Mouse (Mus musculus) stomach, embryonic 15.5 days (tissue): ENCODE measurements around the gene Pcsk2. TPM values are rescaled to one million over a fixed set of nuclear protein-coding genes. Genes with fewer than 3 reads are reported as not detected.

Experiments
- ATAC-seq: fragments of 200-750 bp; cut with Nextera tagmentation; 2 replicates; pipeline ENCODE4 v1.8.0; 2017; ENCODE audit warnings: low read depth, moderate number of reproducible peaks, moderate TSS enrichment; ENCODE audit not compliant: insufficient read depth, low FRiP score
- H3K27ac ChIP-seq: fragments of 300-500 bp; sonication (generic); 2 replicates; pipeline ENCODE4 v1.5.1; 2015; ENCODE audit warnings: mild to moderate bottlenecking, inconsistent platforms
- H3K27me3 ChIP-seq: fragments of 300-500 bp; sonication (generic); replicated peaks from 2 replicates; pipeline ENCODE4 v1.6.1; 2015; ENCODE audit warnings: inconsistent platforms
- H3K36me3 ChIP-seq: fragments of 300-500 bp; sonication (generic); 2 replicates; pipeline ENCODE4 v1.6.1; 2015; ENCODE audit warnings: inconsistent platforms
- H3K4me1 ChIP-seq: fragments of 300-500 bp; sonication (generic); 2 replicates; pipeline ENCODE4 v1.6.1; 2015; ENCODE audit warnings: inconsistent platforms
- H3K4me2 ChIP-seq: fragments of 300-500 bp; sonication (generic); 2 replicates; pipeline ENCODE4 v1.6.1; 2015; ENCODE audit warnings: mild to moderate bottlenecking, inconsistent platforms
- H3K4me3 ChIP-seq: fragments of 300-500 bp; sonication (generic); replicated peaks from 2 replicates; pipeline ENCODE4 v1.5.1; 2015; ENCODE audit warnings: inconsistent platforms
- H3K9ac ChIP-seq: fragments of 300-500 bp; sonication (generic); 2 replicates; pipeline ENCODE4 v1.6.1; 2015; ENCODE audit warnings: inconsistent platforms
- H3K9me3 ChIP-seq: fragments of 300-500 bp; sonication (generic); 2 replicates; pipeline ENCODE4 v1.6.1; 2016; ENCODE audit warnings: inconsistent platforms
- whole genome bisulfite sequencing: fragments of 180-500 bp; shearing (Covaris S2); methylation state at CpG from one replicate; pipeline ENCODE4 v1.1.7; 2015; 5-methylcytosine and 5-hydroxymethylcytosine counted together
- polyA plus RNA-seq: library from polyadenylated mRNA; unstranded; fragments of >200 nt; fragmentation: Nextera tagmentation; extraction: Ambion mirVana; gene quantifications from 2 replicates; pipeline ENCODE4 v1.2.1, GENCODE M21; 2015

The Pcsk2 gene
- 3.1 and 4.3 TPM in 2 replicates for polyA plus RNA-seq

DNA sequence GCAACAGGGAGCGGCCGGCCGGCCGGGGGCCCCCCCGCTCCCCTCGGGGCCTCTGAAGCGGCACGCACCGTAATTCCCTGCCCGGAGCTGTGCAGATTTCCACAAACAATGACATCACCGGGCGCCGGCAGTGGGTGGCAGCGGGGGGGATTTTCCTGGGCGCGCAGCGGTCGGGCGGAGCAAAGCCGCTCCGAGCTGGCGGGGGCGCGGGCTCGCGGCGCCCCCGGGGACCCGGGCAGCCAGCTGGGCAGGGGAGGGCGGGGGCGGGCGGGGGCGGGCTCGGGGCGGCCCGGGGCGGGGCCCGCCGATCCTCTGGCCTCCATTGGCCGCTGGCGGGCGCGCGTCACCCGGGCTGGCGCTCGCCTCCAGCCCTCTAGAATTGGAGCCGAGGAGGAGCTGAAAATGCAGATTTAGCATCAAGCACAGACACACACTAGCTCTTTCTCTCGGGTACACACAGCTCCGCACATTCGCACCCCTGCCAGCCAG, at the start of gene Pcsk2:
Gene Pcsk2, plus strand, starts transcription at position 399 of the 489 bp plus-strand sequence.
- peak within 1 kb of the TSS; percentile 79 for H3K4me2 ChIP-seq
- 0% methylated on average over 23 of the region's 51 CpGs for WGBS
- peak; percentile 87 for ATAC-seq
- H3K27me3 ChIP-seq, result peaks cover 38% of the 10 kb centered on the region
- H3K9me3 ChIP-seq, result no peaks in the 10 kb centered on the region
- H3K9ac ChIP-seq, result no peak within 1 kb of the TSS
- no peaks in the 10 kb centered on the region for H3K36me3 ChIP-seq
- H3K4me3 ChIP-seq, result peak within 1 kb of the TSS; percentile 45
- peaks cover 12% of the 10 kb centered on the region; the same call in 1 of the 2 replicates for H3K4me1 ChIP-seq
- H3K27ac ChIP-seq, result no peak within 1 kb of the TSS

GRCm38 (mm10) chr2:143500845-143501244, 45.1 kb upstream of the Pcsk2 start:
- Histone ChIP-seq H3K27me3 (no peaks in the 10 kb centered on the region), H3K4me2 (no peak overlapping the region), H3K4me3 (no peak overlapping the region), H3K9me3 (no peaks in the 10 kb centered on the region), H3K36me3 (no peaks in the 10 kb centered on the region), H3K4me1 (no peaks in the 10 kb centered on the region), H3K27ac (no peak overlapping the region), H3K9ac (no peak overlapping the region)
- ATAC-seq, result no peak
- 88% methylated on average over 9 of the region's 9 CpGs for WGBS

DNA sequence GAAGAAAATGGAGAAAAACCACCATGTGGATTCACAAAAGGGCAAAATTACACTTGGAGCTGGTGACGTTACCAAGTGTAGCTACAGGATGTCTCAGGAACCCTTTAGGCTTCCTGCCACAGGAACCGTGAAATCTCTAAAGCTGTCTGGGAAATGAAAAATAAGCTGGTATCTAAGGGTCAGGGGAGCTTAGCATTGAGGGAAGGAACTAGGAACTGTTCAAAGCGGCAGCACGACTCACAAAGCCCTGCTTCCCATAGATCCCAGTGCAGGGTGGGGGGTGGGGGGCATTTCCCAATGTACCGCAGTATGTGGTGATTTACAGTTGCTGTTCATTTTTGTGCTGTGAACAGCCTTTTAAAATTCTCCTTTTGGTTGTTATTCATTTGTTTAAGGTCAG, 44.2 kb upstream of the Pcsk2 start:
- H3K27ac ChIP-seq, result no peak overlapping the region
- 49% methylated on average over 5 of the region's 5 CpGs for WGBS
- H3K4me3 ChIP-seq, result no peak overlapping the region
- H3K36me3 ChIP-seq, result no peaks in the 10 kb centered on the region
- no peak overlapping the region for H3K9ac ChIP-seq
- H3K9me3 ChIP-seq, result no peaks in the 10 kb centered on the region
- ATAC-seq, result no peak
- H3K4me2 ChIP-seq, result no peak overlapping the region
- H3K27me3 ChIP-seq, result no peaks in the 10 kb centered on the region
- no peaks in the 10 kb centered on the region for H3K4me1 ChIP-seq

DNA sequence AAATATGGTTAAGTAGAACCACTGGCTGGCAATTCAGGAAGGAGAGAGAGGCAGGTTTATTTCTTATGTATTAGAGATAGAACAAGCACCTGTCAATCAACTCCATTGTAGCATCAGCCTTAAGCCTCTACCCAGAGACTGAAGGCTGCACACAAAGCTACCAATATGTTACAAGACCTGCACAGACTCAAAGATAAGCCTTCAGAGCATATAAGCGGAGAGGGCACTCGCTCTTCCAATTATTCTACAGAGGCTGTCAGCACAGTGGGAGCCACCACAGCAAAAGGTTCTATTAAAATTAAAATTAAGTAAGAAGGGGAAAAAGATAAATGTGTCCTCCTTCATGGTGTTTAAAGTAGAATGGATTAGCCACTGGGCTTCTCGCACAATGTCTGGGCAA, 43.8 kb upstream of the Pcsk2 start:
- WGBS, result 86% methylated on average over 3 of the region's 3 CpGs
- Histone ChIP-seq H3K36me3 (no peaks in the 10 kb centered on the region), H3K4me1 (no peaks in the 10 kb centered on the region), H3K4me2 (no peak overlapping the region), H3K4me3 (no peak overlapping the region), H3K9me3 (no peaks in the 10 kb centered on the region), H3K9ac (no peak overlapping the region), H3K27ac (no peak overlapping the region), H3K27me3 (no peaks in the 10 kb centered on the region)
- ATAC-seq, result no peak

DNA sequence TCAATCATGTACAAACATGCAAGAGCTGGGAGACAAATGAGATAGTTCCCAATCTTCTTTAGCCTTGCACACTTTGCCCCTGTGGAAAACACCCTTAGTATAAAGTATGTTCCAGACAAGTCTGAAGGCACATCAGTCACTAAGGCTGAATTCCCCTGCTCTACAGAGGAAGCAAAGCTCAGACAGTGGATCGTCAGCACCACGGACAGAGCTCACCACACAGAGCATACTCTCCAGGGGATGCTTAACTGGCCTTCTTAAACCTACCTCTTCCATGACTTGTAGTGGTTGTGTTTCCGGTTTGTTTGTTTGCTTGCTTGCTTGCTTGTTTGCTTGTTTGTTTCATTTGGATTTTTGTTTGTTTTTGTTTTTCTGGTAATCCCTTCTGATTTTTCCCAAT, 9.5 kb upstream of the Pcsk2 start:
- no peaks in the 10 kb centered on the region for H3K4me1 ChIP-seq
- no peak overlapping the region for H3K9ac ChIP-seq
- no peak overlapping the region for H3K4me2 ChIP-seq
- no peaks in the 10 kb centered on the region for H3K27me3 ChIP-seq
- H3K36me3 ChIP-seq, result no peaks in the 10 kb centered on the region
- H3K4me3 ChIP-seq, result no peak overlapping the region
- H3K9me3 ChIP-seq, result no peaks in the 10 kb centered on the region
- 8% methylated on average over 3 of the region's 3 CpGs for WGBS
- H3K27ac ChIP-seq, result no peak overlapping the region
- no peak for ATAC-seq

DNA sequence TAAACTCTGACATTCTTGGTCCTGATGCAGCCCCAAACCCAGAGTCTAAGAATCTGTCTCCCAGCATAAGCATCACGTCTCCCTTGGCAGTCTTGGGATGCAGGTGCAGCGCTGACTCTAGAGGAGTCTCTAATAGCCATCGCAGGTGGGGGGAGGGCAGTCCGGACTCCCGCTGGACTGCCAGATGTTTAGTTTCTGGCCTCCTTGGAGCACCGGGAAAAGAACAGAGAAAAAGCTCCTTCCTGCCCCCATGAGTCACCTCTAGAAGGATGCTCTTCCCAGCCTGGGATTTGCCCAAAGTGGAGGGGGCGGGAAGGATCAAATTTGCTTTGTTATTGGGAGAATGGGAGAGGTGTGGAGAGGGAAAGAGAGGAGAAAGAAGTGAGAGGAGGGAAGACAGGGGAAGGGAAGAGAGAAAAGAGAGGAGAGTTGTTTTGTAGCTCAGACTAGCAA, 631 bp upstream of the Pcsk2 start:
- no peak overlapping the region for H3K27ac ChIP-seq
- no peaks in the 10 kb centered on the region for H3K9me3 ChIP-seq
- 0% methylated on average over 7 of the region's 7 CpGs for WGBS
- no peak overlapping the region for H3K9ac ChIP-seq
- H3K27me3 ChIP-seq, result peaks cover 38% of the 10 kb centered on the region
- H3K4me2 ChIP-seq, result peak overlapping the region; percentile 79
- no peak for ATAC-seq
- H3K4me1 ChIP-seq, result peaks cover 12% of the 10 kb centered on the region; the same call in 1 of the 2 replicates
- H3K36me3 ChIP-seq, result no peaks in the 10 kb centered on the region
- H3K4me3 ChIP-seq, result peak overlapping the region; percentile 45

- Histone ChIP-seq H3K4me1 (peaks cover 12% of the 10 kb centered on the region; the same call in 1 of the 2 replicates), H3K36me3 (no peaks in the 10 kb centered on the region), H3K27ac (no peak overlapping the region), H3K9me3 (no peaks in the 10 kb centered on the region), H3K4me3 (peak overlapping the region; percentile 45), H3K4me2 (peak overlapping the region; percentile 79), H3K27me3 (peaks cover 38% of the 10 kb centered on the region), H3K9ac (no peak overlapping the region)
- ATAC-seq, result no peak
- WGBS, result 2% methylated on average over 33 of the region's 33 CpGs
Measured at GRCm38 (mm10) chr2:143546412-143547211, 656 bp downstream of the Pcsk2 start.

DNA sequence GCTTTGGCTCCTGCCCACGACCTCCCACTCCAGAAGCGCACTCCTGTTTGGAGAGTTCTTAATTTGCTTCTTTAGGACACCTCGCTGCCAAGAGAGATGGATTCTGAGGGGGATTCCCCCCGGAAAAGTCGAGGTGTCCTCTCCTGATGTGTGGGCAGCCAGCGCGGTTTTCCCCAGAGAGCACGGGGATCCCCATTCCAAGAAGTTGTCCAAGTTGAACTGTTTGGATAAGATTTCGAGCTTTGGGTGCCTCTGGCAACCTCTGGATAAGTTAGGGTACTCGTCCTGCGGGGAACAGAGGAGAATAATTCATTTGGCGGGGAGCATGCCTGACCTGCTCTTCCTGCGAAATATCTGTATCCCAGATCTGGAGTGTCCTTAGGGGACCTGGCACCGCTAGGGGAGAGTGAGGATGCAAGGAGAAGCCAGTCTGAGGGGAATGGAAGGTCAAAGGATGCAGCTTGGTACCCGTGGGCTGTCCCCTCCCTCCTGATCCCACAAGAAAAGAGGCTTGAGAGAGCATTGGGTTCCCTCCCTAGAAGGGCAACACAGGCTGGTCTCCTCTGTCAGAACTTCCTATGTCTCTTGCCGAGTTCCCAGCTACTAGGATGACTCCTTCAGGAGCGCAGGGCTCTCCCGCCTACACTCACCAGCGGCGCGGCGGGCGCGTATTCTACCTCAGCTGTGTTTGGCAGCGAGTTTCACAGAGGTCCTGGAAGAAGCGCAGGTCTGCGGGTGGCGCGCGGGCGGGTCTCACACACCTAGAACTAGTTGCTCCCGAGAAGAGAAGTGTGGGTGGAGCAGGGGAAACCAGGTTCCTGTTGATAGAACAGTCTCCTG, 1.5 kb downstream of the Pcsk2 start:
- ATAC-seq, result no peak
- no peaks in the 10 kb centered on the region for H3K9me3 ChIP-seq
- no peaks in the 10 kb centered on the region for H3K36me3 ChIP-seq
- H3K4me3 ChIP-seq, result no peak overlapping the region
- H3K4me2 ChIP-seq, result no peak overlapping the region
- H3K27me3 ChIP-seq, result peaks cover 38% of the 10 kb centered on the region
- no peak overlapping the region for H3K9ac ChIP-seq
- 2% methylated on average over 32 of the region's 32 CpGs for WGBS
- no peak overlapping the region for H3K27ac ChIP-seq
- peaks cover 12% of the 10 kb centered on the region; the same call in 1 of the 2 replicates for H3K4me1 ChIP-seq

- no peaks in the 10 kb centered on the region for H3K36me3 ChIP-seq
- no peak overlapping the region for H3K9ac ChIP-seq
- H3K27ac ChIP-seq, result no peak overlapping the region
- no peaks in the 10 kb centered on the region for H3K4me1 ChIP-seq
- WGBS, result 61% methylated on average over 4 of the region's 4 CpGs
- no peak for ATAC-seq
- H3K4me2 ChIP-seq, result no peak overlapping the region
- H3K27me3 ChIP-seq, result no peaks in the 10 kb centered on the region
- H3K4me3 ChIP-seq, result no peak overlapping the region
- no peaks in the 10 kb centered on the region for H3K9me3 ChIP-seq
Measured at GRCm38 (mm10) chr2:143560384-143560783, 14.4 kb downstream of the Pcsk2 start.

- Histone ChIP-seq H3K4me3 (no peak overlapping the region), H3K27ac (no peak overlapping the region), H3K9me3 (no peaks in the 10 kb centered on the region), H3K4me2 (no peak overlapping the region), H3K27me3 (no peaks in the 10 kb centered on the region), H3K9ac (no peak overlapping the region), H3K4me1 (no peaks in the 10 kb centered on the region), H3K36me3 (no peaks in the 10 kb centered on the region)
- WGBS, result 69% methylated on average over 2 of the region's 2 CpGs
- ATAC-seq, result no peak
Measured at GRCm38 (mm10) chr2:143565062-143565461, 19.1 kb downstream of the Pcsk2 start.

- H3K4me2 ChIP-seq, result no peak overlapping the region
- no peaks in the 10 kb centered on the region for H3K27me3 ChIP-seq
- WGBS, result 84% methylated on average over 6 of the region's 6 CpGs
- H3K36me3 ChIP-seq, result no peaks in the 10 kb centered on the region
- no peak overlapping the region for H3K4me3 ChIP-seq
- no peak for ATAC-seq
- no peak overlapping the region for H3K27ac ChIP-seq
- no peak overlapping the region for H3K9ac ChIP-seq
- no peaks in the 10 kb centered on the region for H3K9me3 ChIP-seq
- no peaks in the 10 kb centered on the region for H3K4me1 ChIP-seq
Measured at GRCm38 (mm10) chr2:143565961-143566360, 20.0 kb downstream of the Pcsk2 start.

DNA sequence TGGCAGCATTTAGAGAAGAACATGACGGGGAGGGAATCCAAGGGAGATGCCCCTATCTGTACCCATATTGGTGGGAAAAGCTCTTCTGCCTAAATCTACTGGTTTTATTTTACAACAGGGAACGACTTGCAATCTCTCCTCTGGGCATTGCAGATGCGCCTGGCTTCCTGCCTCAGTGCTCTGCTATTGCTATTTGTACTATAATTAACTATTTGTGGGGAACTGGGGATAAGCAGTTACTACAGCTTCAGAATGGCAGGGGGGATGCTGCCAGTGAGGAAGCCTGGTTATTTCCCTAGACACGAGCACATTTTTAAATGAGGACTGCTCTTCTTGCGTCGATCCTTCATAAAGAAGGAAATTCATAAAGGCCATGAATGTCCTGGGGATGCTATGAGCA, 39.4 kb downstream of the Pcsk2 start:
- Histone ChIP-seq H3K9me3 (no peaks in the 10 kb centered on the region), H3K27me3 (no peaks in the 10 kb centered on the region), H3K9ac (no peak overlapping the region), H3K27ac (no peak overlapping the region), H3K4me3 (no peak overlapping the region), H3K4me2 (no peak overlapping the region), H3K4me1 (no peaks in the 10 kb centered on the region), H3K36me3 (no peaks in the 10 kb centered on the region)
- no peak for ATAC-seq
- WGBS, result 76% methylated on average over 6 of the region's 6 CpGs
